Mouse (Mus musculus) layer of hippocampus, adult 11-12 months (tissue): Measurements from ENCODE around the gene Myo1g.
"Not testable (repeated sequence)": the region's sequence is repeated elsewhere in the genome, so short reads cannot be mapped to it uniquely, and the experiment has no call there.

Experiments
- DNase-seq: peaks from one replicate; pipeline ENCODE4 v3.0.0; 2022; ENCODE audit warnings: low spot score

Gene Myo1g

DNA sequence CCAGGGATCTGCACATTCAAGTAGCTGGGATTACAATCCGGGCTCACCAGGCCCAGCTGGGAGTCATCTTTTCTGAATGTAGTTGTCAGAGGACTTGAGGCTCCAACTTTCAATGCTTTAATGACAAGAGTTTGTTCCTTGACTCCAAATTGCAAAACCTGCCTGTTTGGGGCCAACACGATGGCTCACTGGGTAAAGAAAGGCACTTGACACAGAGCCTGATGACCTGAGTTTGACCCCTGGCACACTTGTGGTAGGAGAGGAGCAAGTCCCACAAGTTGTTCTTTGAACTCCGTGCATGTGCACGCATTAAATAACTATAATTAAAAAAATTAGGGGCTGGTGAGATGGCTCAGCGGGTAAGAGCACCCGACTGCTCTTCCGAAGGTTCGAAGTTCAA, 9.2 kb upstream of the Myo1g start:
- DNase-seq, result no peak

DNA sequence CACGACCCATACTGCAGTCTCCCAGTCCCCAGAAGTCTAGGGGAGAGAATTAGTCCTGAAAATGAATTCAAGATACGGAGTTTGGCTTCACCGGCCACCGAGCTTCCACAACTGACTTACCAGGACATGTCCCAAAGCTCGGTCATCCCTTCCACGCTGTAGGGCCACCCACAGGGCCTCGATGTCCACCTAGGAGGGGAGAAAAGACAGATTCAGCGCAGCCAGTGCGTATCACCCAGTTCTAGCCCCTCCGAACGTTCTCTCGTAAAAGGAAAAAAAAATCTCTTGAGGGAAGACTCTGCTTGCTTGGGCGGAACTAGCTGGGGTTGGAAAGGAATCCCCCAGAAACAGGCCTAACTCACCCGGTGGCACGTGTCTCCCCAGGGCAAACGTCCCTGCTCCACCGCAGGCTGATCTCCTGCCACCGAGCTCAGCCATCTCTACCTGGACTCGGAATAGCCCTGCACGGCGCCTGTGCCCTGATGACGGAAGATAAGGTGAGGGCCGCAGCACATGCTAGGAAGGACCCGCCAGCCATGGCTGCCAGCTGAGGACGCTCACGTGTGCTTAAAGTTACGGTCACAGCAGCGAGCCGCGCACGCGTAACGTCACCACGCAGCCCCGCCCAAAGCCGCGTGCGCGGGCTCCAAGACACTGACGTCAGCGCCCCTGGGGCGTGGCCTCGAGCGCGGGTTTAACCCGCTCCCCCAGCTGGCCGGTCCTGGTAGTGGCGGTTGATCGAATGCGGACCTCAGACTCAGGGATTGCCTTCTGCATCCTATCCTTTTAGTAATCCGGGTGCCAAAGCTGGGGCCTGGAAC, 7.6 kb upstream of the Myo1g start:
- peak; percentile 99 for DNase-seq

- DNase-seq, result no peak
Measured at GRCm38 (mm10) chr11:6527256-6528185, 6.8 kb upstream of the Myo1g start.

GRCm38 (mm10) chr11:6526526-6527255, 5.9 kb upstream of the Myo1g start:
- DNase-seq, result not testable (repeated sequence)

- DNase-seq, result no peak
Measured at GRCm38 (mm10) chr11:6525241-6525640, 4.5 kb upstream of the Myo1g start.

DNA sequence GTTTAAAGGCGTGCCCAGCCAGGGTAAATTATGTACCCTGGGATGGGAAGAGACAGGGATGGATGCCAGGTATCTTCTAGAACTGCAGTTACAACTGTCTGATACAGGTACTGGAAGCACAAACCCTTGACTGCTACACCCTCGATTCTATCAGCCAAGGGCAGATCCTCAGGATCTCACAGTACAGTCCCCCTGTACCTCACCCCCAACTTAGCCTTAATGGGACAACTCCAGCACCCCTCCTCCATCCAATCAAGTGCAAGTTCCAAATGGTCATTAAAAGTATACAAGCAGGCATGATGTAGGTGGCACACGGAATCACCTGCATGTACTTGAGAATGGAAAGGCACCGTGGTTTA, 4.1 kb upstream of the Myo1g start:
- DNase-seq, result no peak

- DNase-seq, result no peak
Measured at GRCm38 (mm10) chr11:6524165-6524879, 3.6 kb upstream of the Myo1g start.

DNA sequence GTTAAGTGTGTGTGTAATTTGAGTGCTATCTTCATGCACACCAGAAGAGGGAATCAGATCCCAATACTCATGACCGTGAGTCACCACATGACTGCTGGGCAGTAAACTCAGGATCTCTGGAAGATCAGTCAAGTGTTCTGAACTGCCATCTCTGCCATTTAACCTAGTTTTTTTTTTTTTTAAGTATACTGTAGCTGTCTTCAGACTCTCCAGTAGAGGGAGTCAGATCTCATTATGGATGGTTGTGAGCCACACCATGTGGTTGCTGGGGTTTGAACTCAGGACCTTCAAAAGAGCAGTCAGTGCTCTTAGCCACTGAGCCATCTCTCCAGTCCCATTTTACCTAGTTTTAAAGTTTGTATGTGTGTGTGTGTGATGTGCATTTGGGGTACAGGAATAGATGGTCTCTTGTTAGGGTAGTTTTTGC, 2.9 kb upstream of the Myo1g start:
- DNase-seq, result no peak

DNA sequence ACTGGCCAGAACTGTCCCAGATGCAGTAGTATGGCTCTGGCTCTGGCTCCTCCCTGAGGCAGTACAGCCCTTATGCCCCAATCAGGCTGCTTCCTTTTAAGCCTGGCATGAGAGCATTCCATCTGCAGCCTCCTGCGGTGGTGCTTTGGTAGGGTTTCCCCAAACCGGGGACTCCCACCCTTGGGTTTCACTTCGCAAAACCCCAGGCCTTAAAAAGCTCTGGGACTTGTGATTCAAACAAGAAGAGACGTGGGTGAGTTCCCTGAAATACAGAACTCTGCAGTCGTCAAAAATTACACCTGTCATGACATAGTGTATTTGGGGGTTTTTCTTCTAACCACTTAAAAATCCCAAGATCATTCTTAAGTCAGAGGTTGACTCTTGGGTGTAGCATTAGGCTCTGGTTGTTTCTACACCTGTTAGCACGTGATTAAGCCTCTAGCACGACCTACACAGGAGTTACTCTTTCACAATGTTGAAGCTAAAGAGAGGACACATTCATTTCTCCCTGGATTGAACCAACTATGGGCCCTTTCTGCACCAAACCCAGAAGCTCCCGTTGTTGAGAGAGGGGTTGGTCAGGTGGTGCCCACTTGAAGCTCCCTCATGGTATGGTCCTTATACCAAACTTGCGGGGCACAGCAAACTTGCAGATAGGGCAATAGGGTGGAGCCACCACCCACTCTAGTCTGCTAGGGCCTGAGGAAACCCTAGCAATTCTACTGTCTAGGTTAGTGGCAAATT, 2.2 kb upstream of the Myo1g start:
- peak; percentile 24 for DNase-seq

DNA sequence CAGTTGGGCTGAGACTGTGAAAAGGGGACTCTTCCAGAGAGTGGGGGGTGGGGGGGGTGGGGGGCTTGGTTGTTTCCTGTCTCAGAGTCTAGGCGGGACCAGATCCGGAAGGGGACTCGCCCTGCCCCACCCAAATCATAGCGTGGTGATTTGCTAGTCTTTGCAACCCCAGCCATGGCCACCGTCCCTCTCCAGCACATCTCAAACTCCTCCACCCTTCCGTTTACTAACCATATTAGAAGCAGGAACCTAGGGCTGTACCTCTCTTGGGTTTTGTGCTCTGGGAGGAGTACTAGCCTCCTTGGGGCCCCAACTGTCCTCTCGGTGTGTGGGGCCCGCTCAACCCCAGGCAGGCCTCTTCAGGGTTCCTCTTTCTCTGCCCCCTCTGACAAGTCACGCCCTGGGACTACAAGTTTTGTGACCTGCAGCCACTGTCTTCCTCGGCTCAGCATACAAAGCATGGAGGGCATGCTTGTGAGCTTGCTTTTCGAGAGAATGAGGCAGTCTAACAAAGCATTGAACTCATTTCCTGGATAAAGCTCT, 1.2 kb downstream of the Myo1g start:
- no peak for DNase-seq

- DNase-seq, result no peak
Measured at GRCm38 (mm10) chr11:6514837-6515236, 5.9 kb downstream of the Myo1g start.

DNA sequence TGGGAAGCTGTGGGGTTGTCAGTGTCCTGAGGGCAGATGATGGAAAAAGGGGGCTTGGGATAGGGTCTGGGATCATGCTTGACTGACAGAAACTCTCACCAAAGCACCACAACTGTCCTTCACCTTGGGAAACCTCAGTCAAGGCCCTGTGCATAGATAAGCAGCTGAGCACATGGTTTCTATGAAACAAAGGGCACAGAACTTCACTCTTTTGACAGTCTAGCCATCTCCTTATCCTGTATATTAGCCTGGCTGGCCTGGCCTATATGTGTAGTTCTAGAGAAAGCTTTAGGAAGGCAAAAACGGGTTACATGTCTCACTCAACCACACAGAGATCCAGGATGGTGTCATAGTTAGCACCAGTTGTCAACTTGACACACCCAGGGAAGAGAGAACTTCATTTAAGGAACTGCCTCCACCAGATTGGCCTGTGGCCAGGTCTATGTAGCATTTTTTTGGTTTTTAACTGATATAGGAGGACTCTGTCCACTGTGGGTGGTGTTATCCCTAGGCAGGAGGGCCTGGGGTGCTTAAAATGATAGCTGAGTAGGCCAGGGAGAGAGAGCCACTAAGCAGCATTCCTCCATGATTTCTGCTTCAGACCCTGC, 12.4 kb downstream of the Myo1g start:
- DNase-seq, result no peak

GRCm38 (mm10) chr11:6506516-6506915, 14.2 kb downstream of the Myo1g start:
- DNase-seq, result no peak

DNA sequence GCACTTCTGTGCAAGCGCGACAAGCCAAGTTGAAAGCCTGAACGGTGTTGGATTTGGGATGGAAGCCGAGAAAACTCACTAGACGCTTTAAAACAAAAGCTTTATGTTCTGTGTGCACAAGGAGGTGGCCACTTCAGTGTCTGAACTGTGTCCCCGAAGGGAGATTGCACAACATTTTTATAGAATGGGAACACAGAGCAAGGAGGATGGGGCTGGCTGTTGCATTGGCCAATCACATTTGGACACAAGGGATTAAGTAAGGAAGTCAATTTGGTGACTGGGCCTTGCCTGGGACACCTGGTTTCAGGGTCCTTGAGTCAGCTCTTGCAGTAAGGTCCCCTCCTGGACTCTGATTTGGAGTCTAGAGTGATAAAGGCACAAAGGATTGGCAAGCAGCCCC, 16.1 kb downstream of the Myo1g start:
- DNase-seq, result no peak

GRCm38 (mm10) chr11:6504226-6504625, 16.5 kb downstream of the Myo1g start:
- no peak for DNase-seq

- DNase-seq, result no peak
Measured at GRCm38 (mm10) chr11:6502506-6502905, 18.3 kb downstream of the Myo1g start.

- no peak for DNase-seq
Measured at GRCm38 (mm10) chr11:6497311-6497948, 23.3 kb downstream of the Myo1g start.

- peak; percentile 27 for DNase-seq
Measured at GRCm38 (mm10) chr11:6489691-6490503, 30.9 kb downstream of the Myo1g start.

GRCm38 (mm10) chr11:6489257-6489656, 31.5 kb downstream of the Myo1g start:
- no peak for DNase-seq
